Comparison of ENCODE assay signal across 22 mouse cellular contexts in genomic region chr1:24664158-24664557, GRCm38 (mm10).
"Had no signal": no experiment of that assay in that cellular context is flagged by ENCODE, and none has a peak within 500 bp of the region (broad histone marks: within the 10 kb centered on the region; RNA-seq: fewer than 3 reads in every experiment).

No protein-coding gene starts in this region.

- H3K27ac ChIP-seq: gastrocnemius, adult 2 months; heart, embryonic 10.5 days; hindbrain, embryonic 10.5 days; hindbrain, embryonic 12.5 days; hindbrain, embryonic 14.5 days; intestine, embryonic 15.5 days; layer of hippocampus, adult 2 months; limb, embryonic 10.5 days; limb, embryonic 12.5 days; liver, embryonic 13.5 days had no signal

- DNase-seq: gastrocnemius, adult 2 months; gastrocnemius, postnatal 10 days; gastrocnemius, postnatal 25 days; heart, adult 18-20 months; heart, postnatal 10 days; heart, postnatal 4 days; kidney, adult 18-20 months; kidney, adult 8-10 months; kidney, postnatal 10 days; kidney, postnatal 25 days; kidney, postnatal 4 days; liver; liver, embryonic 13.5 days had no signal

- H3K4me1 ChIP-seq: heart, embryonic 10.5 days; heart, embryonic 12.5 days; hindbrain, embryonic 10.5 days; hindbrain, embryonic 12.5 days; intestine, embryonic 15.5 days; limb, embryonic 10.5 days; limb, embryonic 12.5 days; liver, embryonic 13.5 days had no signal

- H3K4me3 ChIP-seq: gastrocnemius, adult 2 months; heart, embryonic 10.5 days; heart, embryonic 12.5 days; hindbrain, embryonic 10.5 days; hindbrain, embryonic 12.5 days; intestine, embryonic 15.5 days; layer of hippocampus, adult 2 months; limb, embryonic 10.5 days; limb, embryonic 12.5 days; liver, embryonic 13.5 days had no signal
